Comparison of ENCODE assay signal across 8 mouse cellular contexts in the genomic region with DNA sequence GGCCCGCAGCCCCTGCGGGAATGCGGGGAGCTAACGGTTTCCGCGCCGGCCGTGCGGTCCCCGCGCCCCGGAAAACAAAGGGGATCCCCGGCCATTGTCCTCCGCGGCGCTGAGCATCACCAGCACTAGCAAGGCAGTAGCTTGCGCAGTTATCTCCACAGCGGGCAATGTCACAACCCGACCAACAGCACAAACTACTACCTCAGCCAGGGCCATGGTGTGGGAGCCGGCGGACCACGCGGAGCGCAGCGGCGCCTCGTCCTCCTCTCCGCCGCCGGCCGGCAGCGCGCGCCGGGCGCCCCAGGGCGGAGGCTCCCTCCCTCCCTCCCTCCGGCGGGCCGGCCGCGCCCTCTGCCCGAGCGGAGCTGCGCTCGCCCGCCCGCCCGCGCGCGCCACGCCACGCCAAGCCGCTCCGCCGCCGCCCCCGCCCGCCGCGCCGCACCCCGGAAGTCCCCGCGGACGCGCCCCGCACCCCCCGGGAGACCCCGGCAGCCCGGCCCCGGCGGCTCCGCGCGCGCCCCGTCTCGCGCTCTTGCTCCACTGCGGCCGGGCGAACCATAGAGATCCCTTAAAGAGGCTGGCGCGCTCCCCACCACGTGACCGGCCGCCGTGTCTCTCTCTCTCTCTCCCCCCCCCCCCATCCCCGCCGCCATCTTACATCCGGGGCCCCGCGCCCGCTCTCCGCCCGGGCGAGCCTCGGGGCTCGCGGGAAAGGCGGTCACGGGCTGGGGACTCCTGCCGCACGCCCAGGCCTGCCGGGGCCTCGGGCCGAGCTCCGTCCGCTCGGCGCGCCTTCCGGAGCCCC.
DNase-seq lines count a peak whose midpoint lies in the region; ATAC-seq and TF ChIP-seq lines count a peak whose summit lies in the region.

No protein-coding gene starts in this region.

- peak; percentile 77 for DNase-seq in MEL (ENCODE audit: low read depth, low spot score)
- DNase-seq in cerebellum, adult 2 months, result peak; percentile 85 to 87
- DNase-seq in forebrain, postnatal 0 days, result peak; percentile 89
- peak; percentile 88 for DNase-seq in heart, postnatal 4 days
- peak; percentile 80 to 87 for DNase-seq in layer of hippocampus, postnatal 10 days (ENCODE audit: low spot score in 2 of 2)
- DNase-seq in lung, postnatal 0 days (ENCODE audit: low spot score), result peak; percentile 90
- peak; percentile 70 for DNase-seq in ovary, adult 18-20 months (ENCODE audit: low spot score)
- DNase-seq in thymus, adult 2 months, result peak; percentile 83

- peak overlapping the region; percentile 93 to 97 for H3K4me3 ChIP-seq in MEL (ENCODE audit: control insufficient read depth in 1 of 2, insufficient read depth in 1 of 2, low read depth in 2 of 2, low read length in 2 of 2)
- peak overlapping the region; percentile 79 for H3K4me3 ChIP-seq in cerebellum, adult 2 months (replicated peaks; ENCODE audit: insufficient read depth, low read depth, low read length)
- H3K4me3 ChIP-seq in forebrain, postnatal 0 days (ENCODE audit: low read depth, low read length), result peak overlapping the region; percentile 83
- peak overlapping the region; percentile 98 for H3K4me3 ChIP-seq in lung, postnatal 0 days (ENCODE audit: low read depth, low read length)
- H3K4me3 ChIP-seq in thymus, adult 2 months (ENCODE audit: control insufficient read depth, insufficient read depth, low read length), result peak overlapping the region; percentile 86

- H3K36me3 ChIP-seq in MEL (ENCODE audit: control insufficient read depth in 1 of 2, insufficient read depth in 2 of 2, low read length in 2 of 2), result peaks cover 0 to 23% of the 10 kb centered on the region in 2 experiments; a peak in 3 of 4 replicates
- H3K36me3 ChIP-seq in forebrain, postnatal 0 days (ENCODE audit: insufficient read depth), result 0 out of 2 replicates have a peak, but pooled peaks cover 9% of the 10 kb centered on the region
- no peaks in the 10 kb centered on the region for H3K36me3 ChIP-seq in lung, postnatal 0 days (ENCODE audit: insufficient read depth, low read length)
- no peaks in the 10 kb centered on the region for H3K36me3 ChIP-seq in thymus, adult 2 months (ENCODE audit: control insufficient read depth, insufficient read depth, low read length)

- peak overlapping the region; percentile 98 for H3K27ac ChIP-seq in MEL (ENCODE audit: control insufficient read depth, low read depth, low read length)
- H3K27ac ChIP-seq in cerebellum, adult 2 months (ENCODE audit: insufficient read depth, low read length), result peak overlapping the region; percentile 98
- H3K27ac ChIP-seq in forebrain, postnatal 0 days (ENCODE audit: low read depth, low read length), result peak overlapping the region; percentile 100
- H3K27ac ChIP-seq in lung, postnatal 0 days (ENCODE audit: low read length), result peak overlapping the region; percentile 100
- H3K27ac ChIP-seq in thymus, adult 2 months (ENCODE audit: control insufficient read depth, insufficient read depth, low read length), result peak overlapping the region; percentile 87

- H3K9ac ChIP-seq in MEL (ENCODE audit: control insufficient read depth, low read depth, low read length, poor library complexity, severe bottlenecking), result peak overlapping the region; percentile 96
- H3K9ac ChIP-seq in forebrain, postnatal 0 days, result peak overlapping the region; percentile 90
- H3K9ac ChIP-seq in lung, postnatal 0 days (replicated peaks; ENCODE audit: low read depth), result peak overlapping the region; percentile 98

- peak; percentile 71 to 90; a peak in 3 of 4 replicates for TF ChIP-seq POLR2A in MEL (IDR thresholded peaks at IDR 0.05; ENCODE audit: control insufficient read depth in 1 of 2, insufficient read depth in 1 of 2, low read depth in 1 of 2, low read length in 2 of 2, poor library complexity in 1 of 2)
- peak; percentile 62 for TF ChIP-seq POLR2A in cerebellum, adult 2 months (IDR thresholded peaks at IDR 0.05; ENCODE audit: borderline replicate concordance, insufficient read depth, low read length)
- TF ChIP-seq POLR2A in thymus, adult 2 months (IDR thresholded peaks at IDR 0.05; ENCODE audit: control insufficient read depth, extremely low read depth, insufficient read depth, low read length, poor library complexity), result peak; percentile 93

- no peak for TF ChIP-seq CTCF in MEL (IDR thresholded peaks at IDR 0.05 in 2 of 3, conservative IDR thresholded peaks at IDR 0.05 in 1 of 3; ENCODE audit: control insufficient read depth in 1 of 3, insufficient read depth in 1 of 3, low read depth in 2 of 3, low read length in 3 of 3, poor library complexity in 1 of 3, severe bottlenecking in 1 of 3)
- TF ChIP-seq CTCF in cerebellum, adult 2 months (IDR thresholded peaks at IDR 0.05; ENCODE audit: borderline replicate concordance, insufficient read depth, low read depth, low read length), result no peak
- TF ChIP-seq CTCF in forebrain, postnatal 0 days (IDR thresholded peaks at IDR 0.05; ENCODE audit: low read depth), result no peak
- TF ChIP-seq CTCF in lung, postnatal 0 days (IDR thresholded peaks at IDR 0.05), result no peak
- no peak; the same call in 1 of the 2 replicates for TF ChIP-seq CTCF in thymus, adult 2 months (IDR thresholded peaks at IDR 0.05; ENCODE audit: borderline replicate concordance, control insufficient read depth, extremely low read depth, insufficient read depth, low read length, poor library complexity)

- TF ChIP-seq RAD21 in MEL (IDR thresholded peaks at IDR 0.05; ENCODE audit: low read depth, low read length), result no peak

- H3K4me1 ChIP-seq in MEL (ENCODE audit: control insufficient read depth in 1 of 2, insufficient read depth in 2 of 2, low read length in 2 of 2), result peaks cover 4 to 14% of the 10 kb centered on the region in 2 experiments; a peak in 3 of 4 replicates
- peaks cover 13% of the 10 kb centered on the region; the same call in 1 of the 2 replicates for H3K4me1 ChIP-seq in cerebellum, adult 2 months (ENCODE audit: control insufficient read depth, insufficient read depth, low read length)
- H3K4me1 ChIP-seq in forebrain, postnatal 0 days (ENCODE audit: insufficient read depth), result peaks cover 16% of the 10 kb centered on the region
- peaks cover 12% of the 10 kb centered on the region; the same call in 1 of the 2 replicates for H3K4me1 ChIP-seq in lung, postnatal 0 days (ENCODE audit: insufficient read depth, low read depth, low read length)
- peaks cover 10% of the 10 kb centered on the region for H3K4me1 ChIP-seq in thymus, adult 2 months (replicated peaks; ENCODE audit: control insufficient read depth, insufficient read depth, low read length)

- peaks cover 29% of the 10 kb centered on the region for H3K79me2 ChIP-seq in MEL (ENCODE audit: control insufficient read depth, insufficient read depth, low read length, poor library complexity)

- H3K9me3 ChIP-seq in MEL (replicated peaks; ENCODE audit: insufficient read depth, low read length), result no peaks in the 10 kb centered on the region
- no peaks in the 10 kb centered on the region for H3K9me3 ChIP-seq in forebrain, postnatal 0 days (ENCODE audit: low read length)
- no peaks in the 10 kb centered on the region for H3K9me3 ChIP-seq in lung, postnatal 0 days (ENCODE audit: low read length)

- H3K27me3 ChIP-seq in MEL (ENCODE audit: control insufficient read depth in 1 of 2, insufficient read depth in 2 of 2, low read length in 2 of 2), result no peaks in the 10 kb centered on the region
- H3K27me3 ChIP-seq in cerebellum, adult 2 months (ENCODE audit: control insufficient read depth, insufficient read depth, low read length), result no peaks in the 10 kb centered on the region
- H3K27me3 ChIP-seq in forebrain, postnatal 0 days (ENCODE audit: insufficient read depth, low read length), result no peaks in the 10 kb centered on the region
- no peaks in the 10 kb centered on the region for H3K27me3 ChIP-seq in lung, postnatal 0 days (replicated peaks; ENCODE audit: insufficient read depth, low read length)
- no peaks in the 10 kb centered on the region for H3K27me3 ChIP-seq in thymus, adult 2 months (ENCODE audit: control insufficient read depth, insufficient read depth, low read length)

- 3% methylated on average over 84 of the region's 115 CpGs for WGBS in cerebellum, adult 2 months
- 0% methylated on average over 46 of the region's 115 CpGs for WGBS in forebrain, postnatal 0 days
- under 1% methylated on average over 46 of the region's 115 CpGs for WGBS in lung, postnatal 0 days
- WGBS in thymus, adult 2 months, result under 1% methylated on average over 94 of the region's 115 CpGs

- ATAC-seq in forebrain, postnatal 0 days, result peak; percentile 82
- peak; percentile 90 for ATAC-seq in lung, postnatal 0 days

- peak in 1 of 2 experiments; percentile 18; a peak in 1 of 4 replicates for TF ChIP-seq EP300 in MEL (IDR thresholded peaks at IDR 0.05; ENCODE audit: low read depth in 1 of 2, low read length in 2 of 2)
- TF ChIP-seq EP300 in lung, postnatal 0 days (IDR thresholded peaks at IDR 0.05), result no peak

- peak overlapping the region; percentile 75 for H3K4me2 ChIP-seq in forebrain, postnatal 0 days (ENCODE audit: low read depth)
- peak overlapping the region; percentile 65 for H3K4me2 ChIP-seq in lung, postnatal 0 days (replicated peaks; ENCODE audit: low read depth, low read length)

TF ChIP-seq in MEL, 35 proteins besides CTCF, POLR2A, EP300 and RAD21 (continues in another document):
- TF ChIP-seq BHLHE40 (IDR thresholded peaks at IDR 0.05; ENCODE audit: borderline replicate concordance, low read depth, low read length) (no peak), USF2 (IDR thresholded peaks at IDR 0.05; ENCODE audit: borderline replicate concordance in 1 of 2, insufficient read depth in 1 of 2, low read depth in 1 of 2, low read length in 2 of 2) (0 out of 4 replicates have a peak, but pooled peaks of 1 of the 2 experiments have one; percentile 37), ZC3H11A (IDR thresholded peaks at IDR 0.05; ENCODE audit: low read depth, low read length) (no peak), ELF1 (IDR thresholded peaks at IDR 0.05; ENCODE audit: low read depth, low read length) (peak; percentile 43; the same call in 1 of the 2 replicates), MYB (IDR thresholded peaks at IDR 0.05; ENCODE audit: low read depth, low read length) (no peak), MAFK (IDR thresholded peaks at IDR 0.05; ENCODE audit: borderline replicate concordance, low read depth, low read length) (no peak), NELFE (IDR thresholded peaks at IDR 0.05; ENCODE audit: low read depth, low read length) (peak; percentile 73), MYC (IDR thresholded peaks at IDR 0.05; ENCODE audit: low read depth, low read length) (0 out of 2 replicates have a peak, but pooled peaks have one; percentile 24), JUND (IDR thresholded peaks at IDR 0.05; ENCODE audit: low read depth, low read length) (no peak), POLR2AphosphoS5 (IDR thresholded peaks at IDR 0.05; ENCODE audit: borderline replicate concordance, low read depth, low read length) (no peak), TCF12 (IDR thresholded peaks at IDR 0.05; ENCODE audit: low read depth, low read length) (no peak), HCFC1 (IDR thresholded peaks at IDR 0.05; ENCODE audit: low read depth, low read length) (no peak), POLR2AphosphoS2 (IDR thresholded peaks at IDR 0.05; ENCODE audit: low read length) (no peak), TBP (IDR thresholded peaks at IDR 0.05; ENCODE audit: low read depth, low read length) (0 out of 2 replicates have a peak, but pooled peaks have one; percentile 16), E2F4 (IDR thresholded peaks at IDR 0.05; ENCODE audit: borderline replicate concordance, low read depth, low read length) (no peak)

Comparison
In these comparisons a context has a peak if more than half of its experiments do, and no peak if none do; other contexts are left out.
1. Peak in every context shown above with its lines: DNase-seq, ATAC-seq, H3K4me3 ChIP-seq and H3K27ac ChIP-seq.